Mouse (Mus musculus) cerebellum, adult 8-10 months (tissue): ENCODE results near the gene Ist1.

ENCODE experiments used
- DNase-seq: peaks from one replicate; pipeline ENCODE4 v3.0.0; 2022

Gene Ist1

GRCm38 (mm10) chr8:109693146-109693900 is at the start of gene Ist1:
Ist1 (minus strand) TSS chr8:109693260.
- peak; percentile 99 for DNase-seq

GRCm38 (mm10) chr8:109738049-109738380 is 45.0 kb upstream of the Ist1 start:
- DNase-seq = no peak

GRCm38 (mm10) chr8:109737237-109738048 is 44.4 kb upstream of the Ist1 start, which contains the start of gene Atxn1l:
Atxn1l (minus strand) TSS chr8:109737739.
- peak; percentile 88 for DNase-seq

GRCm38 (mm10) chr8:109736819-109737218 is 43.8 kb upstream of the Ist1 start:
- DNase-seq = no peak

GRCm38 (mm10) chr8:109734018-109734417 is 41.0 kb upstream of the Ist1 start:
- no peak for DNase-seq

GRCm38 (mm10) chr8:109731012-109731411 is 38.0 kb upstream of the Ist1 start:
- DNase-seq = no peak

GRCm38 (mm10) chr8:109725106-109725505 is 32.0 kb upstream of the Ist1 start:
- DNase-seq = no peak

- no peak for DNase-seq
Observed at GRCm38 (mm10) chr8:109714961-109715360, 21.9 kb upstream of the Ist1 start.

- DNase-seq = no peak
Observed at GRCm38 (mm10) chr8:109712521-109712920, 19.5 kb upstream of the Ist1 start.

- no peak for DNase-seq
Observed at GRCm38 (mm10) chr8:109707921-109708320, 14.9 kb upstream of the Ist1 start.

- DNase-seq = peak; percentile 73
Observed at GRCm38 (mm10) chr8:109706874-109707237, 13.8 kb upstream of the Ist1 start.

GRCm38 (mm10) chr8:109706076-109706873 is 13.2 kb upstream of the Ist1 start:
- DNase-seq = peak; percentile 41

GRCm38 (mm10) chr8:109705320-109706075 is 12.4 kb upstream of the Ist1 start, which contains the start of gene Zfp821:
Zfp821 (plus strand) TSS chr8:109705546.
- DNase-seq = peak; percentile 96

- DNase-seq = peak; percentile 34
Observed at GRCm38 (mm10) chr8:109704565-109705319, 11.7 kb upstream of the Ist1 start.

- no peak for DNase-seq
Observed at GRCm38 (mm10) chr8:109698477-109698876, 5.4 kb upstream of the Ist1 start.

- DNase-seq = no peak
Observed at GRCm38 (mm10) chr8:109697754-109698153, 4.7 kb upstream of the Ist1 start.

- DNase-seq = no peak
Observed at GRCm38 (mm10) chr8:109694154-109694553, 1.1 kb upstream of the Ist1 start.

GRCm38 (mm10) chr8:109692443-109693145 is 466 bp downstream of the Ist1 start:
- DNase-seq = no peak

GRCm38 (mm10) chr8:109691769-109692168 is 1.3 kb downstream of the Ist1 start:
- no peak for DNase-seq

GRCm38 (mm10) chr8:109687248-109687647 is 5.8 kb downstream of the Ist1 start:
- DNase-seq = no peak

- no peak for DNase-seq
Observed at GRCm38 (mm10) chr8:109682120-109682519, 10.9 kb downstream of the Ist1 start.
